10 mouse cellular contexts compared by ENCODE assay signal in the genomic region with DNA sequence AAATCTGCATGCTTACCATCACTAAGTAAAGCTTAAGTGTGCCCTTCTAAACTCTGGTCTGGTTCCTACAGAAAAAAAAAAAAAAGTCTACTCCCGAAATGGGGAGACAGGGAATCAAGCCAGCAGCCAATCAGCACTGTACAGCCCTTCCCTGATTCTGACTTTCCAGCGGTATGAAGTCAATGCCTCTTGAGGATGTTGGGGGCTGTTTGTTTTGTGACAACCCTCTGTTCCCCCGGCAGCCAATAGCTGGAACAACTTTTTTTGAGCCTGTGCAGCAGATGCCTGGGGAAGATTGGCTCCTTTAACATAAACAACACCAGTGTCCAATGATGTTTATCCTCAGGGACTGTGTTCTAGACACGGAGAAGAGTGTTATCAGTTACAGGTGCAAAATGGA.
A peak's percentile ranks its signal among the peaks of the same experiment; 100 is the strongest.
DNase-seq lines count a peak whose midpoint lies in the region; ATAC-seq and TF ChIP-seq lines count a peak whose summit lies in the region.
"Had no signal": no experiment of that assay in that cellular context is flagged by ENCODE, and none has a peak within 500 bp of the region (broad histone marks: within the 10 kb centered on the region; RNA-seq: fewer than 3 reads in every experiment).

No protein-coding gene starts in this region.

- no peak overlapping the region for H3K9ac ChIP-seq in embryonic facial prominence, embryonic 14.5 days (ENCODE audit: low read depth, low read length)
- H3K9ac ChIP-seq in kidney, postnatal 0 days (ENCODE audit: low read depth, low read length) = no peak overlapping the region

- intact Hi-C loops in heart, postnatal 10 days (cut with DNase I) = no loop called here

- no peak overlapping the region for H3K4me3 ChIP-seq in embryonic facial prominence, embryonic 14.5 days (ENCODE audit: low read depth, low read length)
- H3K4me3 ChIP-seq in embryonic facial prominence, embryonic 10.5 days = no peak overlapping the region
- no peak overlapping the region for H3K4me3 ChIP-seq in kidney, postnatal 0 days (replicated peaks; ENCODE audit: low read depth, low read length)

- H3K27me3 ChIP-seq in embryonic facial prominence, embryonic 14.5 days (replicated peaks; ENCODE audit: control insufficient read depth, insufficient read depth, low read length) = no peaks in the 10 kb centered on the region
- H3K27me3 ChIP-seq in embryonic facial prominence, embryonic 10.5 days (replicated peaks; ENCODE audit: low read depth, poor library complexity, severe bottlenecking) = no peaks in the 10 kb centered on the region
- H3K27me3 ChIP-seq in kidney, postnatal 0 days (ENCODE audit: insufficient read depth, low read length) = no peaks in the 10 kb centered on the region
- H3K27me3 ChIP-seq: megakaryocyte, embryonic 14.5 days had no signal

- WGBS in embryonic facial prominence, embryonic 14.5 days = 33% methylated on average over 4 of the region's 4 CpGs
- 62% methylated on average over 4 of the region's 4 CpGs for WGBS in embryonic facial prominence, embryonic 10.5 days
- 27% methylated on average over 4 of the region's 4 CpGs for whole genome bisulfite sequencing in kidney, postnatal 0 days

- H3K36me3 ChIP-seq in embryonic facial prominence, embryonic 14.5 days (ENCODE audit: control insufficient read depth, insufficient read depth, low read length) = no peaks in the 10 kb centered on the region
- H3K36me3 ChIP-seq in embryonic facial prominence, embryonic 10.5 days (replicated peaks) = no peaks in the 10 kb centered on the region
- H3K36me3 ChIP-seq in kidney, postnatal 0 days (ENCODE audit: insufficient read depth, low read length) = no peaks in the 10 kb centered on the region

- no peak for ATAC-seq in embryonic facial prominence, embryonic 14.5 days (ENCODE audit: low read depth)
- no peak for ATAC-seq in kidney, postnatal 0 days (replicated peaks; ENCODE audit: low FRiP score, low read depth)
- ATAC-seq in monocyte, adult 5-6 weeks (replicated peaks; ENCODE audit: insufficient number of reproducible peaks, low FRiP score, low TSS enrichment, poor library complexity, severe bottlenecking) = no peak

- H3K4me2 ChIP-seq in embryonic facial prominence, embryonic 14.5 days (ENCODE audit: low read depth, low read length) = no peak overlapping the region
- peak overlapping the region; percentile 6; the same call in 1 of the 2 replicates for H3K4me2 ChIP-seq in kidney, postnatal 0 days (ENCODE audit: low read length)

- H3K27ac ChIP-seq in embryonic facial prominence, embryonic 14.5 days (replicated peaks; ENCODE audit: low read depth, low read length) = no peak overlapping the region
- no peak overlapping the region for H3K27ac ChIP-seq in embryonic facial prominence, embryonic 10.5 days (replicated peaks)
- no peak overlapping the region for H3K27ac ChIP-seq in kidney, postnatal 0 days

- H3K4me1 ChIP-seq in embryonic facial prominence, embryonic 14.5 days (ENCODE audit: control insufficient read depth, insufficient read depth, low read length) = no peaks in the 10 kb centered on the region
- no peaks in the 10 kb centered on the region for H3K4me1 ChIP-seq in embryonic facial prominence, embryonic 10.5 days
- H3K4me1 ChIP-seq in kidney, postnatal 0 days (replicated peaks; ENCODE audit: insufficient read depth, low read length) = no peaks in the 10 kb centered on the region; the same call in 1 of the 2 replicates

- H3K9me3 ChIP-seq in embryonic facial prominence, embryonic 14.5 days (ENCODE audit: control insufficient read depth, low read length) = no peaks in the 10 kb centered on the region
- no peaks in the 10 kb centered on the region for H3K9me3 ChIP-seq in embryonic facial prominence, embryonic 10.5 days
- H3K9me3 ChIP-seq in kidney, postnatal 0 days (replicated peaks; ENCODE audit: low read length) = no peaks in the 10 kb centered on the region

- no peak for TF ChIP-seq CTCF in kidney, postnatal 0 days (IDR thresholded peaks at IDR 0.05; ENCODE audit: low read depth)

- DNase-seq in embryonic facial prominence, embryonic 14.5 days (ENCODE audit: low spot score) = peak; percentile 30
- no peak for DNase-seq in embryonic facial prominence, embryonic 10.5 days (ENCODE audit: low spot score)
- DNase-seq in kidney, postnatal 0 days (ENCODE audit: low spot score) = no peak
- no peak for DNase-seq in kidney, postnatal 10 days
- DNase-seq in heart, postnatal 10 days = peak; percentile 25 to 42
- DNase-seq in lung, postnatal 25 days (ENCODE audit: low spot score) = peak; percentile 21
- no peak for DNase-seq in Muller cell, postnatal 12 days (ENCODE audit: inconsistent ontology term)
- DNase-seq: cerebellum, adult 11-12 months had no signal

Comparison
In these comparisons a context has a peak if more than half of its experiments do, and no peak if none do; other contexts are left out.
1. DNase-seq: peak in embryonic facial prominence, embryonic 14.5 days (single experiment), heart, postnatal 10 days (2 of 2) and lung, postnatal 25 days (single experiment); none in embryonic facial prominence, embryonic 10.5 days (single experiment), kidney, postnatal 0 days (single experiment), kidney, postnatal 10 days (single experiment) and Muller cell, postnatal 12 days (single experiment).